Mouse (Mus musculus) lung, postnatal 25 days (tissue): ENCODE results near the gene Gm3233.
"Not testable (repeated sequence)": the region's sequence is repeated elsewhere in the genome, so short reads cannot be mapped to it uniquely, and the experiment has no call there.

Source experiments
- DNase-seq: peaks from one replicate; pipeline ENCODE4 v3.0.0; 2022; ENCODE audit warnings: low spot score

Gene Gm3233

DNA sequence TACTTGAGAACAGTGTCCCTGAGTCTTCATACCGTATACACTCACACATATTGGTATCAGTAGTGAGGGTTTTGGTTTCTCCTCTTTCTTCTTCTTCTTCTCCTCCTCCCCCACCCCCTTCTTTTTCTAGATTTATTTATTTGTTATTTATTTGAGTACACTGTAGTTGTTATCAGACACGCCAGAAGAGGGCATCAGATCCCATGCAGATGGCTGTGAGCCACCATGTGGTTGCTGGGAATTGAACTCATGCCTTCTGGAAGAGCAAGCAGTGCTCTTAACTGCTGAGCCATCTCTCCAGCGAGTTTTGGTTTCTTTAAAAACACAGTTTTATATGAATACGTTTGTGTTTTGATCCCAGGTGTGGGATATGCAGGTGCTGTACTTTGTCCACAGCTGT is 31.2 kb downstream of the Gm3233 start:
- no peak for DNase-seq

DNA sequence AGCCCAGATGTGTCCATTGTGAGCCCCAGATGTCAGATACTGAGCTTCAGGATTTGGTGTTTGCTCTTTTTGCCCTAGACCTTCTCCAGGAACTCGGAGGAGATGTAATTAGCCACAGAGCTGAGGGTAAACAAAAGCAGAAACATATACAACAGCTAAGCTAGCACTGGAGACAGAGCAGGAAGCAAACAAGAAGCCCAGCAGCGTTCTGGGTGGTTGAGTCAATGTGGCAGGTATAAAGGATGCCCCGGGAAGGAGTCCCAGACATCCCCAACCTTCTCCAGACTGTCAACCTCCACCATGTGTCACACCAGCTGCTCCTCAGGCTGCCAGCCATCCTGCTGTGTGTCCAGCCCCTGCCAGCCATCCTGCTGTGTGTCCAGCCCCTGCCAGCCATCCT is 33.3 kb downstream of the Gm3233 start, which contains the start of gene Gm10100:
Gm10100 (plus strand) TSS at position 301 of the 400 bp plus-strand sequence.
- DNase-seq = no peak

DNA sequence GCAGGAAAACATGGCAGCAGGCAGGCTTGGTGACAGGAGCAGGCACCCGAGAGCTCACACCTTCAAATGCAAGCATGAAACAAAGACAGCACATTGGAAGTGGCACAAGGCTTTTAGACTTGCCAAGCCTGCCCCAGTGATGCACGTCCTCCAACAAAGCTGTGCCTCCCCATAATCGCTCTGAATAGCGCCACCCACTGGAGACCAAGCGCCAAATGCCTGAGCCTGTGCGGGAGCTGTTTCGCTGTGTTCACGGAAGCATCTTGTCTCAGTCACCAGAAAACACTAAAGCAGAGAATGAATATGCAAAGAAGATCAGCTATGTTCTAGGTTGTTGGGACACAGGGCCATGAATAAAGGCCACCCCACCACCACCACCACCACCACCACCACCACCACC is 34.6 kb downstream of the Gm3233 start:
- no peak for DNase-seq

DNA sequence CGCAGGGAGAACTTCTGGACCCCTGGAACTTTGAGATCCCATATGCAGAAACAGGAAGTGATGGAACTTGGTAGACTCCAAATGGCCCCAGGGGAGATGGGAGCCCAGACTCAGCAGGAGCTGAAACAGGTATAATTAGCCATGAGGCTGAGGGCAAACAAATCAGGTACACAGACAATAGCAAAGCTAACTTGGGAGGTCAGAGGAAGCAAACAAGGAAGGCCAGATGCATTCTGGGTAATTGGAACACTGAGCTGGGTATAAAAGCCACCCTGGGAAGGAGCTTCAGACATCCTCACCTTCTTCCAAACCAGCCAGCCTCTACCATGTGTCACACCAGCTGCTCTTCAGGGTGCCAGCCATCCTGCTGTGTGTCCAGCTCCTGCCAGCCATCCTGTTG is 39.2 kb downstream of the Gm3233 start, which contains the start of gene Krtap12-1:
Krtap12-1 (plus strand) TSS at position 301 of the 400 bp plus-strand sequence.
- DNase-seq = not testable (repeated sequence)

DNA sequence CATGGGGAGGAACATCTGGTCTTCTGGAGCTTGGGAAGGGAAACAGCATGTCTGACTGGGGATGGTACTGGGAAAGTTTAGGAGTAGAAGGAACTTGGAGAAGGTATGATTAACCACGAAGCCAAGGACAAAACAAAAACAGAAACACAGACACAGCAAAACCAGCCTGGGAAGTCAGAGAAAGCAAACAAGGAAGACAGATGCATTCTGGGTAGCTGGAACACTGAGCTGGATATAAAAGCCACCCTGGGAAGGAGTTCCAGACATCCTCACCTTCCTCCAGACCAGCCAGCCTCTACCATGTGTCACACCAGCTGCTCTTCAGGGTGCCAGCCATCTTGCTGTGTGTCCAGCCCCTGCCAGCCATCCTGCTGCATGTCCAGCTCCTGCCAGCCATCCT is 44.0 kb downstream of the Gm3233 start, which contains the start of gene Gm10142:
Gm10142 (plus strand) TSS at position 301 of the 400 bp plus-strand sequence.
- no peak for DNase-seq

DNA sequence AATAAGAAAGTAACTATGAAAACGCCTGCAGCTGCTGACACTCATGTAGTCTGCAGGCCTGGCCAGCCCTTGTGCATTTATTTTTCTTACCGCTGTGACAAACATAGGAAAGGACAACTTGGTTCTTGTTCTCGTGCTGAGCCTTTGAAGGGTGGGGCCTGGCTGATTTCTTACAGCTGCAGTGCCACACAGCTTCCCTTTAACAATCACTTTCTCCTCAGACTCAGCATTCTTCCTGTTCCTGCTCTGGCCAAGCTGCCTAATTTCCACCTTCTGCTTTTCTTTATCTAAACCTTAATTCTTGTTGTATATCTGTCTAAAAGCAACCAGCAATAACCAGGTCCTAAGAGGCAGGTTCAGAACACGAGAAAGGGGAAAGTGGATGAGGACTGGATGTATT is 45.7 kb downstream of the Gm3233 start:
- DNase-seq = no peak

DNA sequence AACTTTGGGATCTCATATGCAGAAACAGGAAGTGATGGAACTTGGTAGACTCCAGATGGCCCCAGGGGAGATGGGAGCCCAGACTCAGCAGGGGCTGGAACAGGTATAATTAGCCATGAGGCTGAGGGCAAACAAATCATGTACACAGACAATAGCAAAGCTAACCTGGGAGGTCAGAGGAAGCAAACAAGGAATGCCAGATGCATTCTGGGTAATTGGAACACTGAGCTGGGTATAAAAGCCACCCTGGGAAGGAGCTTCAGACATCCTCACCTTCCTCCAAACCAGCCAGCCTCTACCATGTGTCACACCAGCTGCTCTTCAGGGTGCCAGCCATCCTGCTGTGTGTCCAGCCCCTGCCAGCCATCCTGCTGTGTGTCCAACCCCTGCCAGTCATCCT is 48.3 kb downstream of the Gm3233 start, which contains the start of gene Gm10024:
Gm10024 (plus strand) TSS at position 301 of the 400 bp plus-strand sequence.
- DNase-seq = not testable (repeated sequence)

DNA sequence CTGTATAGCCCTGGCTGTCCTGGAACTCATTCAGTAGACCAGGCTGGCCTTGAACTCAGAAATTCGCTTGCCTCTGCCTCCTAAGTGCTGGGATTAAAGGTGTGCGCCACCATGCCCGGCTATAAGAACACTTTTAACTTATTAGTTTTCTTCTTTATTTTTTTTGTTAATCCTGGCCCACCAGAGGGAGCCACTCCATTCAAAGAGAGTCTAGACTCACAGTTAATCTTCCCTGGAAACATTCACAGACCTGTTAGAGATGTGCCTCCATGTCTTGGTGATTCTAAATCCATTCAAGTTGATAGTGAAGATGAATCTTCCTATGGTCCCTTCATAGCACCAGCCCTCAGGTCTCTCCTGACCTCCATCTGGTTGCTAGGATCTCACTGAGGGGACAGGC is 49.7 kb downstream of the Gm3233 start:
- DNase-seq = no peak
